Mouse (Mus musculus) liver, adult 2 months (tissue): ENCODE data around the gene Prkce. TPM values are rescaled to one million over a fixed set of nuclear protein-coding genes. Genes with fewer than 3 reads are reported as not detected.
"Not testable (repeated sequence)": the region's sequence is repeated elsewhere in the genome, so short reads cannot be mapped to it uniquely, and the experiment has no call there.

Experiments used
- DNase-seq: peaks from one replicate; pipeline ENCODE4 v3.0.0-alpha.2; 2011; ENCODE audit warnings: low read depth, low spot score; ENCODE audit errors: extremely low read depth
- H3K27ac ChIP-seq: fragments of 200-500 bp; replicated peaks from 2 replicates; pipeline ENCODE4 v1.5.1; 2012; ENCODE audit warnings: low read depth, mild to moderate bottlenecking, control low read depth, inconsistent platforms, low read length; ENCODE audit not compliant: insufficient read depth
- H3K27me3 ChIP-seq: fragments of 200-500 bp; 2 replicates; pipeline ENCODE4 v1.6.1; 2012; ENCODE audit warnings: mild to moderate bottlenecking, moderate library complexity, low read length, inconsistent platforms; ENCODE audit not compliant: control insufficient read depth, insufficient read depth
- H3K36me3 ChIP-seq: fragments of 200-500 bp; 2 replicates; pipeline ENCODE4 v1.6.1; 2012; ENCODE audit warnings: low read length, inconsistent platforms; ENCODE audit not compliant: control insufficient read depth, insufficient read depth
- H3K4me1 ChIP-seq: fragments of 200-500 bp; 2 replicates; pipeline ENCODE4 v1.6.1; 2011; ENCODE audit warnings: low read length; ENCODE audit not compliant: control insufficient read depth, insufficient read depth
- H3K4me3 ChIP-seq: fragments of 200-500 bp; 2 replicates; pipeline ENCODE4 v1.5.1; 2011; ENCODE audit warnings: low read depth, mild to moderate bottlenecking, control low read depth, low read length, moderate library complexity; ENCODE audit not compliant: insufficient read depth
- H3K79me2 ChIP-seq: fragments of 200-500 bp; 2 replicates; pipeline ENCODE4 v1.6.1; 2012; ENCODE audit warnings: inconsistent platforms, mild to moderate bottlenecking, low read length, moderate library complexity; ENCODE audit not compliant: control insufficient read depth, insufficient read depth
- H3K9ac ChIP-seq: fragments of 200-500 bp; 2 replicates; pipeline ENCODE4 v1.6.1; 2012; ENCODE audit warnings: low read depth, mild to moderate bottlenecking, control low read depth, inconsistent platforms, low read length
- CTCF ChIP-seq: fragments of 200-500 bp; IDR thresholded peaks from 2 replicates; pipeline ENCODE4 v1.5.1; 2011; ENCODE audit warnings: low read depth, low read length, control low read depth
- POLR2A ChIP-seq: fragments of 200-500 bp; IDR thresholded peaks from 2 replicates; pipeline ENCODE4 v1.6.1; 2011; ENCODE audit warnings: low read length, control low read depth; ENCODE audit not compliant: insufficient read depth; ENCODE audit errors: extremely low read depth
- WGBS: fragments of 180-500 bp; shearing (Covaris S2); methylation state at CpG from one replicate; pipeline ENCODE4 v1.1.7; 2018; 5-methylcytosine and 5-hydroxymethylcytosine counted together
- polyA plus RNA-seq: library from polyadenylated mRNA; depleted of rRNA; stranded (reverse); fragments of >200 nt; gene quantifications from 2 replicates; pipeline ENCODE4 v1.2.3, GENCODE M21; 2012
- total RNA-seq: library from RNA; depleted of rRNA; stranded (reverse); fragments of >200 nt; gene quantifications from 2 replicates; pipeline ENCODE4 v1.2.3, GENCODE M21; 2014

Gene Prkce
- total and polyA plus RNA-seq, 2 experiments = 2.0 to 6.4 TPM

DNA sequence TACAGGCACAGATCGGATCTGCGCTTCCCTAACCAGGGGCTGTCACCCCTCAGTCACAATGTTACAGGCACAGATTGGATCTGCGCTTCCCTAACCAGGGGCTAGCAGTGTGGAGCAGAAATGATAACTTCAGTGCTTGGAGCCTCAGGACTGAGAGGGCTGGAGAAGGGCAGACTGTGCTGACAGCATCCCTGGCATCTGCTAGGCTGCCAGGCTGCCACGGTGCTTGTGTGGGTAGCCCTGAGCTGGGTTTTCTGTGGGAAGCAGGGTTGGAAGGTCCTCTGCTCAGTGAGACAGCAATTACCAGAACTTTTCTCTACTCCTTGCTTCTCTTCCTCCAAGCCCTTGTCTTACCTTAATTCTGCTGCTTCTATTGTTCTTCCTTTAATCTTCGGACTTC is 300.4 kb downstream of the Prkce start:
- Histone ChIP-seq H3K36me3 (no peaks in the 10 kb centered on the region), H3K27ac (no peak overlapping the region), H3K4me3 (no peak overlapping the region), H3K27me3 (no peaks in the 10 kb centered on the region), H3K9ac (no peak overlapping the region), H3K4me1 (peaks cover 22% of the 10 kb centered on the region), H3K79me2 (no peaks in the 10 kb centered on the region)
- DNase-seq = no peak
- 92% methylated on average over 5 of the region's 5 CpGs for WGBS
- TF ChIP-seq CTCF = no peak
- no peak for TF ChIP-seq POLR2A

DNA sequence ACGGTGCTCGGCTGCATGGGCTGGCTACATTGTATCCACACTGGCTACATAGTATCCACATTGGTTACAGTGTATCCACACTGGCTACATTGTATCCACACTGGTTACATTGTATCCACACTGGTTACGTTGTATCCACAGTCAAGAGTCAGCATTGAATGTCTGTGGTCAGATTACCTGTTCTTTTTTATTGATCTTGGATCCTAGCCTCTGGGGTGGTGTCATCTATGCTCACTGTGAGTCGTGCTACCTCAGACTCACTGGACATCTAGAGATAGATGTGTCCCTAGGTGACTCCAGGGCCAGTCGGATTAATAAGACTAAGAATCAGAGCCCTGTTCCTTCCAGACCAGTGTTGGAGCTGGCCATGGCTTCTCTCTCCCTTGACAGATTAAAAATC is 302.6 kb downstream of the Prkce start:
- peak; percentile 82 for DNase-seq
- Histone ChIP-seq H3K27ac (peak overlapping the region; percentile 1; the same call in 1 of the 2 replicates), H3K9ac (no peak overlapping the region), H3K4me1 (peaks cover 5% of the 10 kb centered on the region; the same call in 1 of the 2 replicates), H3K4me3 (no peak overlapping the region), H3K79me2 (no peaks in the 10 kb centered on the region), H3K36me3 (no peaks in the 10 kb centered on the region), H3K27me3 (no peaks in the 10 kb centered on the region)
- 20% methylated on average over 5 of the region's 5 CpGs for WGBS
- no peak for TF ChIP-seq CTCF
- no peak for TF ChIP-seq POLR2A

DNA sequence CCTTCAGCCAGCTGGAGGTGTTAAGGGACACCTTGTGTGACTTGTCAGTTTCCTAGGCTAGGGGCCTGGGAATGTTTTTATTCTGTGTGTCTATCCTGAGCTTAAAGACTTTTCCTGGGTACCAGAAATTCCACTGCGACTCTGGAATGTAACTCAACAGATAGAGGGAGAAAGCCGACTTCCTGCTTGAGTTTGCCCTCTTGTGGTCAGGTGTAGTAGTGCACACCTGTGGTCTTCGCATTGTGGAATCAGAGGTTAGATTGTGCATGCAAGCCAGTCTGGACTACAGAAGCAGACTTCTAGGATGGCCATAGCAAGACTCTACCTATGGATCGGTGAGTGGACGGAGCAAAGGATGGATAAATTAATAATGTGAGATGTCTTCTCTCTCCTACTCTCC is 304.1 kb downstream of the Prkce start:
- no peak overlapping the region for H3K4me3 ChIP-seq
- no peak overlapping the region for H3K27ac ChIP-seq
- H3K79me2 ChIP-seq = no peaks in the 10 kb centered on the region
- 26% methylated on average over 5 of the region's 5 CpGs for WGBS
- peak; percentile 67 for DNase-seq
- H3K27me3 ChIP-seq = no peaks in the 10 kb centered on the region
- H3K36me3 ChIP-seq = no peaks in the 10 kb centered on the region
- peaks cover 3% of the 10 kb centered on the region; the same call in 1 of the 2 replicates for H3K4me1 ChIP-seq
- no peak for TF ChIP-seq POLR2A
- TF ChIP-seq CTCF = peak; percentile 66
- no peak overlapping the region for H3K9ac ChIP-seq

GRCm38 (mm10) chr17:86476674-86477073 is 309.1 kb downstream of the Prkce start:
- 70% methylated on average over 10 of the region's 10 CpGs for WGBS
- Histone ChIP-seq H3K36me3 (no peaks in the 10 kb centered on the region), H3K27ac (no peak overlapping the region), H3K79me2 (no peaks in the 10 kb centered on the region), H3K27me3 (no peaks in the 10 kb centered on the region), H3K4me1 (no peaks in the 10 kb centered on the region), H3K9ac (no peak overlapping the region), H3K4me3 (no peak overlapping the region)
- DNase-seq = no peak
- TF ChIP-seq POLR2A (no peak), CTCF (no peak)

- not testable (repeated sequence) for H3K4me3 ChIP-seq, H3K27ac ChIP-seq, H3K27me3 ChIP-seq, H3K36me3 ChIP-seq, H3K79me2 ChIP-seq, DNase-seq, H3K9ac ChIP-seq, H3K4me1 ChIP-seq
Observed at GRCm38 (mm10) chr17:86477401-86477800, 309.8 kb downstream of the Prkce start.

- Histone ChIP-seq H3K27ac (no peak overlapping the region), H3K36me3 (no peaks in the 10 kb centered on the region), H3K4me3 (no peak overlapping the region), H3K4me1 (peaks cover 2% of the 10 kb centered on the region; the same call in 1 of the 2 replicates), H3K79me2 (no peaks in the 10 kb centered on the region), H3K9ac (no peak overlapping the region), H3K27me3 (no peaks in the 10 kb centered on the region)
- no peak for DNase-seq
- WGBS = 79% methylated on average over 10 of the region's 10 CpGs
- TF ChIP-seq CTCF (no peak), POLR2A (no peak)
Observed at GRCm38 (mm10) chr17:86479406-86479805, 311.8 kb downstream of the Prkce start.

GRCm38 (mm10) chr17:86482675-86483074 is 315.1 kb downstream of the Prkce start:
- Histone ChIP-seq H3K27ac (no peak overlapping the region), H3K36me3 (no peaks in the 10 kb centered on the region), H3K27me3 (no peaks in the 10 kb centered on the region), H3K79me2 (no peaks in the 10 kb centered on the region), H3K9ac (no peak overlapping the region), H3K4me1 (peaks cover 6% of the 10 kb centered on the region), H3K4me3 (no peak overlapping the region)
- no peak for DNase-seq
- WGBS = 91% methylated on average over 10 of the region's 10 CpGs
- TF ChIP-seq POLR2A (no peak), CTCF (no peak)
